Mouse (Mus musculus) limb, embryonic 10.5 days (tissue): ENCODE data around the gene Wipf2. TPM values are rescaled to one million over a fixed set of nuclear protein-coding genes. Genes with fewer than 3 reads are reported as not detected.
A peak's percentile ranks its signal among the peaks of the same experiment; 100 is the strongest.
"Not testable (repeated sequence)": the region's sequence is repeated elsewhere in the genome, so short reads cannot be mapped to it uniquely, and the experiment has no call there.

Experiments
- DNase-seq: peaks from one replicate; pipeline ENCODE4 v3.0.0-alpha.2; 2017; ENCODE audit warnings: low spot score
- H3K27ac ChIP-seq: fragments of 300-500 bp; sonication (generic); 2 replicates; pipeline ENCODE4 v1.5.1; 2016; ENCODE audit warnings: mild to moderate bottlenecking
- H3K27me3 ChIP-seq: fragments of 300-500 bp; sonication (generic); 2 replicates; pipeline ENCODE4 v1.6.1; 2016; ENCODE audit warnings: low read depth, mild to moderate bottlenecking; ENCODE audit not compliant: poor library complexity, severe bottlenecking
- H3K36me3 ChIP-seq: fragments of 300-500 bp; sonication (generic); 2 replicates; pipeline ENCODE4 v1.6.1; 2016; ENCODE audit warnings: mild to moderate bottlenecking, moderate library complexity
- H3K4me1 ChIP-seq: fragments of 300-500 bp; sonication (generic); 2 replicates; pipeline ENCODE4 v1.6.1; 2016
- H3K4me3 ChIP-seq: fragments of 300-500 bp; sonication (generic); 2 replicates; pipeline ENCODE4 v1.5.1; 2016; ENCODE audit warnings: mild to moderate bottlenecking, moderate library complexity
- H3K9me3 ChIP-seq: fragments of 300-500 bp; sonication (generic); replicated peaks from 2 replicates; pipeline ENCODE4 v1.6.1; 2016; ENCODE audit warnings: mild to moderate bottlenecking
- WGBS: fragments of 180-500 bp; shearing (Covaris S2); methylation state at CpG from one replicate; pipeline ENCODE4 v1.1.7; 2016; 5-methylcytosine and 5-hydroxymethylcytosine counted together
- polyA plus RNA-seq: library from polyadenylated mRNA; unstranded; fragments of >200 nt; fragmentation: Nextera tagmentation; extraction: Ambion mirVana; gene quantifications from 2 replicates; pipeline ENCODE4 v1.2.1, GENCODE M21; 2016

The Wipf2 gene
- polyA plus RNA-seq, 1 experiment from 2014 or later: 6.2 TPM

DNA sequence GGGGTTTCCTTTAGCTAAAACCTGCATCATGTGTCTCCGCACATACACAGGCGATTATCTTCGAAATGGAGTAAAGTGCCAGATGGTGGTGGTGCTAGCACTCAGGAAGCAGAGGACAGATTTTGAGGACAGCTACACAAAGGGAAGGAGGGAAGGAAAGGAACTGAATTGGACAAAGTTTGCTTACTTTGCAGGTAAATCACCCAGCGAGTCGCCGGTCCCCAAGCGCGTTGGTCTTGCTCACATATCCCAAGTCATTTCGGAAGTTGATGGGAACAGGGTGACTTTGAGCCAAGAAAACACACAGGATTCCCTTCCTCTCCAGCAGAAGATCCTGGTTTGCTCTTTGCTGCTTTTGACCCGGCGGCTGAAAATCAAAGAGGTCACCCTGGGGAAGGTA, 55.6 kb downstream of the Wipf2 start:
- H3K27me3 ChIP-seq: no peaks in the 10 kb centered on the region
- 92% methylated on average over 11 of the region's 11 CpGs for WGBS
- H3K9me3 ChIP-seq: no peaks in the 10 kb centered on the region
- DNase-seq: no peak
- H3K4me1 ChIP-seq: peaks cover 50% of the 10 kb centered on the region
- H3K27ac ChIP-seq: no peak overlapping the region
- no peak overlapping the region for H3K4me3 ChIP-seq
- H3K36me3 ChIP-seq: peaks cover 87% of the 10 kb centered on the region

DNA sequence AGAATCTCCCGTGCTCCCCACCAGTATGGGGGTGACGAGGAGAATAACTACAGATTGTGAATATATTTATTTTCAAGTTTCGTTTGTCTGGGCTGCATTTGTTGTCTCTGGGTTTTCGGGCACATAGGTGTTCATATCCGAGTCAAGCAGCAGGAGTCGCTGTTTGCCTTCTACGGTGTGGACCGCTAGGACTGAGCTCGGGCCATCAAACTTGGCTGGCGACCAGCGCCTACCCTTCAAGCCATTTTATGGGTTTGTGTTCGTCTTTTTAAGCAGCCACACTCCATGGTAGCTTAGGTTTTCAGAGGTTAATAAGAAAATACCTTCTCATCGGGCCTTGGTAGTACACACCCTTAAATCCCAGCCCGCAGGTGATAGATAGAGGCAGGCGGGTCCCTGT, 58.4 kb downstream of the Wipf2 start:
- DNase-seq: peak; percentile 77
- not testable (repeated sequence) for H3K4me3 ChIP-seq, H3K27ac ChIP-seq, H3K27me3 ChIP-seq, H3K9me3 ChIP-seq
- Histone ChIP-seq H3K4me1 (peaks cover 76% of the 10 kb centered on the region), H3K36me3 (peaks cover 62% of the 10 kb centered on the region)
- 57% methylated on average over 15 of the region's 15 CpGs for WGBS

DNA sequence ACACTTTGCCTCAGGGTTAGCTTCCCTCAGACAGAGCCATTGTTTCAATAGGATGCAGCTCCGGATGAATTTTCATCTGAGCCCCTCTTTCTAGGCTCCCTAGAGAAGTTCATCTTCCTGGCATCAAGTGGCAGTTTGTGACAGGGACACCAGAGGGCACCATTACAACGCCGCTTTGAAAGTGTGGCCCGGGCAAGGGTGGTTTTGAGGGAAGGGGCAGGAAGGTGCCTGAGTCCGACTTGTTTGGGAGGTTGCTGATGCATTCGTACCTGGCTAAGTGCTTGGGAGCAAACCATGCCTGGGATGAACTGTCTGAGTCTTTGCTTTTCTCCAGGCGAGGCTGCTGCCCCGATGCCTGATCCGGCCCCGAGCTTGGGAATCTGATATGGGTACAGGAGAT, 58.9 kb downstream of the Wipf2 start:
- peak overlapping the region; percentile 77 for H3K27ac ChIP-seq
- not testable (repeated sequence) for H3K9me3 ChIP-seq, H3K27me3 ChIP-seq, H3K4me3 ChIP-seq
- DNase-seq: peak; percentile 83
- peaks cover 57% of the 10 kb centered on the region for H3K36me3 ChIP-seq
- 39% methylated on average over 10 of the region's 10 CpGs for WGBS
- H3K4me1 ChIP-seq: peaks cover 77% of the 10 kb centered on the region

DNA sequence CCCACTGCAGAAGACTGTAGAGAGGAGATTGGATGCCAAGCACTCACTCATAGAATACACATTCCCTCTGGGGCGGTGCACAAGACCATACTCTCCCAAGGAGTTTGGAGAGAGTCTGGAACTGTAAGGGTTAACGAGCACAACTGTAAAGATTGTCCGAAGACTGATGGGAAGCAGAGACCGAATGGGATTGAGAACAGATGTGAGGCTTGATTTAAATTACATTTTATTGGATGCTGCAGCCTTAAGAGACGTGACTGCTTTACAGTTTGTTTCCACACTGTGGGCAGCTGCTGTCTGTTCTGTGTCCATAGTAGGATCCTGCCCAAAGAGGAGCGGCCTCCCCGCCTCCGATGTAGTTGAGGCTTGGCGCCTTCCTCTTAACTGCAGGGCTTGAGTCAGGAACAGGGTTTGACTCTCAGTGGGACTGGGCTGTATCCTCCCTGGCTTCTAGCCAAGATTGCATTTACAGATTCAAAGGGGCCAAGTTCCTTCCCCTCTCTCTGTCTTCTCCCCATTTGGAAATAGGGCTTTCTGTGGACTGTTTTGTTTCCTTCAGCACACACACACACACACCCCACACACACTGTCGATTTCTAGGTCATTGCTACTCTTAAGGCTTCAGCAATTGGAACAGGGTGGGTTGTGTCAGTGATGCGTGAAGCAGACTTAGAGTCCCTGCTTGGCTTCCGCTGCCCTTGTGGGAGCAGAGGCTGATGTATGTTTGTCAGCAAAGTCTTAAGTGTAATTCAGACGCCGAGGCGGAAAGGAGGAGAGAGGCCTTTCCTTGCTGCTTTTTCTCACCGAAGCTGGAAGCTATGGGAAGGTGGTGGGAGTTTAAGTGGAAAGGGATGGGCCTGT, 59.6 kb downstream of the Wipf2 start:
- H3K27me3 ChIP-seq, H3K9me3 ChIP-seq, H3K4me3 ChIP-seq: not testable (repeated sequence)
- peak overlapping the region; percentile 88 for H3K27ac ChIP-seq
- peaks cover 49% of the 10 kb centered on the region for H3K36me3 ChIP-seq
- H3K4me1 ChIP-seq: peaks cover 77% of the 10 kb centered on the region
- WGBS: 30% methylated on average over 16 of the region's 16 CpGs
- peak; percentile 62 for DNase-seq

DNA sequence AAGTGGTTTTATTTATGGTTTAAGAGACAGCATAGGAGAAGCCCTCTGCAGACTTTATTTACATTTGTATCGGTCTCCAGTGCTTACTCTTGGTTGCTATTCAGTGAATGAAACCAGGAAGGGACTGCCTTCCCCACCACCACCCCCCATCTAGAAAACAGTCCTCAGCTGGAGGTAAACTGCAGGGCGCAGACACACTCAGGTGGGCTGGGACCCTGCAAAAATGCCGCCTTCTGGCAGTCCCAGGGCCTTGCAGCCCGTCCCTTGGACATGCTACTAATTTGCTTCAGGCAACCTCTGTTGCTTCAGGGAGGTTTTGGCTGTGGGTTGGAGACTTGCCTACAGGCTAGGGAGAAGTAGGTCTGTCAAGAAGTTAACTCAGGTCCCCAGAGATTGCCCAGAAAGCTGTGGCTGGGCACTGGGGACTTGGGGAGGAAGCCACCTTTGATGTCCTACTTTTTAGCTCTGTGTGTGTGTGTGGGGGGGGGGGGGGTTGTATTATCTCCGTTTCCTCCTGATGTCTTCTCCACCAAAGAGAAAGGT, 61.3 kb downstream of the Wipf2 start:
- Histone ChIP-seq H3K27me3 (no peaks in the 10 kb centered on the region), H3K4me3 (peak overlapping the region; percentile 38), H3K9me3 (no peaks in the 10 kb centered on the region), H3K4me1 (peaks cover 83% of the 10 kb centered on the region), H3K27ac (peak overlapping the region; percentile 88), H3K36me3 (peaks cover 33% of the 10 kb centered on the region)
- no peak for DNase-seq
- WGBS: 26% methylated on average over 5 of the region's 5 CpGs

DNA sequence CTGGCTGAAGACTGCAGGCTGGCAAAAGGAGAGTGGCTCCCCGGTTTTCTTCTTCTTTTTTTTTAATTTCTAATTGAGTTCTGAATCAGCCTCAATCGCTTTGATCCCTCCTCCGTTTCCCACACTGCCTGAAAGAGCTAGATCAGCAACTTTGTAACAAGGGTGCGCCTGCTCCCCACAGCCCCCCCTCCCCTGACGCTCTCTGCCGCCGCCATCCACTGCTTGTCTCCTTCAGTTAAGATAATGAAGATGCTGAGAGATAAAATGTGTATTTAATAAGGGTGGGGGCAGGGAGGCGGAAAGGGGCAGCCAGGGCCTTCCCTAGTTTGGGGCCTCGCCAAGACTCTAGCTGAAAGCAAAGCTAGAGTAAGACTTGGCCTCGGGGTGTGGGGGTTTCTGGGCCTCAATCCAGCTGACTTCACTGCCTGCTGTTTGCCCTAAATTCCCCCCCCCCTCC, 61.9 kb downstream of the Wipf2 start:
- Histone ChIP-seq H3K4me1 (peaks cover 89% of the 10 kb centered on the region), H3K36me3 (peaks cover 27% of the 10 kb centered on the region), H3K4me3 (peak overlapping the region; percentile 38), H3K27ac (peak overlapping the region; percentile 88), H3K27me3 (no peaks in the 10 kb centered on the region), H3K9me3 (no peaks in the 10 kb centered on the region)
- no peak for DNase-seq
- 5% methylated on average over 10 of the region's 10 CpGs for WGBS

DNA sequence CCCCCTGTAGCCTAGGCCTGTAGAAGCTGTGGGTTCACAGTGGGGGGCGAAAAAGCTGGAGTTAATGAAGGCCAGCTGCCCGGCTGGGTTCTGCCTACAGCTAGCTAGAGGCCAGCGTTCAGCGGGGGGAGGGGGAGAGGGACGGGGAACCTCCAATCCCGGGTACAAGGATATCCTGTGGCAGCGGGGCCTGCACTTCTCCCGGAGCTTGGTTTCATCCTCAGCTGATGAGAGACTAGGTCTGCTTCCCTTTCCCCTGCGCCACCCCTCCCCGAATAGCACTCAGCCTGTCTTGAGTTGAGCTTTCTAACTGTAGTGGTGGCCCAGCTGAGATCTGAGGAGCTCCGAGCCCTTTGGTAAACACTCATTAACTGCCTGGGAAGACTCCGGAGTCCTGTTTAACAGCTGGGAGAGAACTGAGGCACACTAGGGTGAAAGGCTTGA, 62.5 kb downstream of the Wipf2 start:
- H3K4me1 ChIP-seq: peaks cover 95% of the 10 kb centered on the region

DNA sequence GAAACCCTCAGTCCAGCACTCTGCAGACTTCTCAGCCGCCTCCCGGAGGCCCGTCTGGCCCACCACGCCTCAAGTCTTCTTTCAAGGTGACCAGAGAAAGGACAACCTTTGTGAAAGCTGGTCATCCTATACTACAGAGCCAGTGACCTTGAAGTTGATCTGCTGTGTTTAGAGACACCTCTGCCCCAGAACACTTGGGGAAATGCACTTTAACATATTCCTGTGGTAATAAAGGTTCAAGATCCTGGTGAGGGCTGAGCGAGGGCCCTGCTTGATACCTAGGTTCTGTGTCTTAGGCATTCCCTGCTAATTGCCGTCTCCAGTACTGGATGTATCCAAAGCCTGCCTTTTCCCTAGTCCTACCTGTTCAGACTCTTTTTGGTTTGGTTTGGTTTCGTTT, 63.1 kb downstream of the Wipf2 start:
- Histone ChIP-seq H3K27ac (peak overlapping the region; percentile 88), H3K36me3 (peaks cover 15% of the 10 kb centered on the region), H3K27me3 (no peaks in the 10 kb centered on the region), H3K4me3 (peak overlapping the region; percentile 38), H3K4me1 (peaks cover 100% of the 10 kb centered on the region), H3K9me3 (no peaks in the 10 kb centered on the region)
- 47% methylated on average over 7 of the region's 7 CpGs for WGBS
- DNase-seq: no peak

More for the DNA sequence above, 62.5 kb downstream of the Wipf2 start:
- 3% methylated on average over 12 of the region's 12 CpGs for WGBS
- no peaks in the 10 kb centered on the region for H3K27me3 ChIP-seq
- no peaks in the 10 kb centered on the region for H3K9me3 ChIP-seq
- DNase-seq: peak; percentile 94
- peaks cover 21% of the 10 kb centered on the region for H3K36me3 ChIP-seq
- peak overlapping the region; percentile 88 for H3K27ac ChIP-seq
- peak overlapping the region; percentile 38 for H3K4me3 ChIP-seq

DNA sequence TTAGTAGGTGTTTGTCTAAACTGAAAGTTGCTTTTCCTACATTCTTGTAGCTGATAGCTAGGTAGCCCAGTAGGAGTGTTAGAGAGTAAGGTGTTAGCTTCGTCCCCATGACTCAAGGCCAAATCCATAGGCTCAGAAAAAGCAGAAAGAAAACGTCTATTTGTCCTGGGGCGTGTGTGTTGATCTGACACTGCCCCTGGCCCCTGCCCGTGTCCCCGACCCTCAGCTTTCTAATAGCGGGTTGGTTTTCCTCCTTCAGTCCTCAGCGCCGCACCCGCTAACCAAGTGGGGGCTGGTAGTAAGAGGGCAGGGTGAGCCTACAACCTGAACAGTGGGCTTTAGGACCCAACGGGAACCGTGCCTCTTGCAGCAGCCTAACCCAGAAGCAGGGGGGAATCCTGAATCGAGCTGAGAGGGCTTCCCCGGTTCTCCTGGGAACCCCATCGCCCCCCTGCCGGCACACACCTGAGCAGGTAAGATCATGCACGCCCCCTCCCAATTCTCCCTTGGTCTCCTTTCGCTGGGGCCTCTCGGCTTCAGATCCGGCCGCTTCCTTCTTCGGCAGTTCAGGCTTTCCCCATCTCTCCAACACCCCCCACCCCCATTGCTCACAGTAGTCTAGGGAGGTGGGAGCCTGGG, 64.1 kb downstream of the Wipf2 start, which contains the start of gene Rara:
Gene Rara, plus strand, starts transcription at position 381 of the 639 bp plus-strand sequence.
- Histone ChIP-seq H3K4me1 (peaks cover 100% of the 10 kb centered on the region), H3K4me3 (peak within 1 kb of the TSS; percentile 62), H3K36me3 (peaks cover 7% of the 10 kb centered on the region), H3K27me3 (no peaks in the 10 kb centered on the region), H3K27ac (peak within 1 kb of the TSS; percentile 93), H3K9me3 (no peaks in the 10 kb centered on the region)
- WGBS: 6% methylated on average over 21 of the region's 21 CpGs
- peak; percentile 79 for DNase-seq

DNA sequence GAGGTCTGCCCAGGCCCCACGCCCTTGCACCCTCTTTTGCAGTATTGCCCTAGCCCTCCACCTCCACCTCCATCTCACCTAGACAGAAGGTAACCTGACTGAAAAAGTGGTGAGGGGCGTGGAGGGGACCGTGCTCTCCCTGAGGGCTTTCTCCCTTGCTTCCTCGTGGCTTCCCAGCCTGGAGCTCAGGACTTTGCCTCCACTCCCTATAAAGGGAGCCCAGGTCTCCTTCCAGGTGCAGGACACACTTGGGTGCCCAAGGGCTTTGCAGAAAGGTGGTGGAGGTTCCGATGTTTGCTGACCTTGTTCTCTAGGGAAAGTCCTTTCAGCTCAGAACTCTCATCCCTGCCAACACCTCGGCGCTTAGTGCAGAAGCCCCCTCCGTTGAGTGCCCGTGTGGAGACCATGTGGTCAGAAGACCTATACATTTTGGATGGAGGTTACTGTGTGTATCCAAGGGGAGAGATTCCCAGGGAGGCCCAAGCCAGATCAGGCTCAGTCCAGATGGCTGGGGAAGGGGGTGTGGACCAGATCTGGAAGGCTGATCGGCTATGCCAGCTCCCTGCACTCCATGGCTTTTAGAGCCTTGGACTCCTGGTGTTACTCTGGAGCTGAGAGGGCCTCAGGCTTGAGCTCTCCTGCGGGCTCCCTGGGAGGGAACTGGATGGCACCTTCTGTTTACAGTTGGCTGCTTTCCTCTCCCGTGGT, 64.9 kb downstream of the Wipf2 start:
- peak overlapping the region; percentile 62 for H3K4me3 ChIP-seq
- DNase-seq: peak; percentile 50
- peaks cover 6% of the 10 kb centered on the region; the same call in 1 of the 2 replicates for H3K36me3 ChIP-seq
- 10% methylated on average over 12 of the region's 12 CpGs for WGBS
- no peaks in the 10 kb centered on the region for H3K27me3 ChIP-seq
- H3K4me1 ChIP-seq: peaks cover 100% of the 10 kb centered on the region
- peak overlapping the region; percentile 93 for H3K27ac ChIP-seq
- no peaks in the 10 kb centered on the region for H3K9me3 ChIP-seq

DNA sequence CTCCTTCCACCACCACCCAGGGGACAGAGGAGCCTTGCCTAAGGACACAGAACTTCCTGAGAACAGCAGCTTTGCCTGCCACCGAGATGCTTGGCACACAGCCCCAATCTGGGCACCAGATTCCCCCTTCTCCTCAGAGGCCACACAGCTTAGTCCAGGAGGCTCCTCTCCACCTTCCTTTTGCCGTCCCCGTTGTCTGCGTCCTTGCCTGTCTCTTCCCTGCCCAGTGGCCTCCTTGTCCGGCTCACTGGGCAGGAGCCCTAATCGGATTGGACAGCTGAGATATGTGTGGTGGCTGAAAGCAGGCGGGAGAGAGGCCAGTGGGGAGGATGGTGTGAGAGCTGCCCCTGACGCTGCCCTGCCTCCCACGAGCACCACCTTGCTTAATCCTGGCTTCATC, 66.1 kb downstream of the Wipf2 start:
- Histone ChIP-seq H3K27me3 (no peaks in the 10 kb centered on the region), H3K4me3 (peak overlapping the region; percentile 62), H3K4me1 (peaks cover 98% of the 10 kb centered on the region), H3K27ac (peak overlapping the region; percentile 93), H3K36me3 (no peaks in the 10 kb centered on the region), H3K9me3 (no peaks in the 10 kb centered on the region)
- peak; percentile 41 for DNase-seq
- 14% methylated on average over 9 of the region's 9 CpGs for WGBS

DNA sequence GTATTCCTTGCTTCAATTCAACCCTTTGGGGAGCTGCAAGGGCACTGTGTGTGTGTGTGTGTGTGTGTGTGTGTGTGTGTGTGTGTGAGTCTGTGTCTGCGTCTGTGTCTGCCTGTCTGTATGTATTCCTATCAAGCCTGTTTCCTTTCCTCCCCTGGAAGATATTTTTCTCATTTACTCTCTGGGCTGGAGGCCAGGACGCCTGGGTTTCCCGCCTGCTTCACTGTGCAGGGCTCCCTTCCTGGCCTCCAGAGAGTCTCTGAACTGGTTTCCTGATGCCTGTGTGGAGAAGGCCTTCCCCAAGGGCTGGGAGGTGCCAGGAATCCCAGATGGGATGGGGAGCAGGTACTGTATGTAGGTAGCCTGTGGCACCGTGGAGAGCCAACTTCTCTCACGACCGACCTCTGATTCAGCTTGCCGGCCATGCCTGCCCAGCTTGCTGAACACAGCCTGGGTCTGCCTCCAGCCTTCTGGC, 66.7 kb downstream of the Wipf2 start:
- H3K4me1 ChIP-seq: peaks cover 98% of the 10 kb centered on the region
- peaks cover 6% of the 10 kb centered on the region for H3K36me3 ChIP-seq
- H3K27ac ChIP-seq: peak overlapping the region; percentile 93
- WGBS: 79% methylated on average over 7 of the region's 7 CpGs
- H3K4me3 ChIP-seq: peak overlapping the region; percentile 1; the same call in 1 of the 2 replicates
- no peaks in the 10 kb centered on the region for H3K9me3 ChIP-seq
- no peak for DNase-seq
- H3K27me3 ChIP-seq: no peaks in the 10 kb centered on the region
